In the genomic region with DNA sequence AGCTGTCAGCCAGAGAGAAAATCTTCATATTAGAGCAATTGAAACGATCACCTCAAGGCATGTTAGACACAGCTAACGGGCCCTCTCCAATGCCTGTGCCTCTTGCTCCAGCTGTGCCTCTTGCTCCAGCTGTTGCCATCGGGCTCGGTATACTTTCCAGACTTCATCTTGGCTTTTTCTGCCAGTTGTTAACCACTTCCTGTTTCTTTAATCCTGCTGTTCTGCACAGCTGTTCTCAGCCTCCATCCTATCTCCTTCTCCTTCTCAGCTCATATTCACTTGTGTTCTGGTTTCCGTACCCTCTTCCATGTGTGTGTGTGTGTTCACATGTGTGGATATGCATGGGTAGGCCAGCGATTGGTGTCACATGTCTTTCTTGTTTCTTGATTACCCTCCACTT, we compare ENCODE assay signal across 21 mouse cellular contexts. TPM values are rescaled to one million over a fixed set of nuclear protein-coding genes. Genes with fewer than 3 reads are reported as not detected.
A peak's percentile ranks its signal among the peaks of the same experiment; 100 is the strongest.
DNase-seq lines count a peak whose midpoint lies in the region; ATAC-seq and TF ChIP-seq lines count a peak whose summit lies in the region.
"Had no signal": no experiment of that assay in that cellular context is flagged by ENCODE, and none has a peak within 500 bp of the region (broad histone marks: within the 10 kb centered on the region; RNA-seq: fewer than 3 reads in every experiment).

No protein-coding gene starts in this region.

- H3K79me2 ChIP-seq in myocyte (ENCODE audit: control insufficient read depth, insufficient read depth) = no peaks in the 10 kb centered on the region

- H3K36me3 ChIP-seq in lung, postnatal 0 days (ENCODE audit: insufficient read depth, low read length) = no peaks in the 10 kb centered on the region
- H3K36me3 ChIP-seq in embryonic facial prominence, embryonic 14.5 days (ENCODE audit: control insufficient read depth, insufficient read depth, low read length) = no peaks in the 10 kb centered on the region
- no peaks in the 10 kb centered on the region for H3K36me3 ChIP-seq in myocyte (ENCODE audit: control insufficient read depth, insufficient read depth)
- no peaks in the 10 kb centered on the region for H3K36me3 ChIP-seq in forebrain, embryonic 11.5 days (ENCODE audit: control insufficient read depth, insufficient read depth, low read length)
- H3K36me3 ChIP-seq: midbrain, embryonic 13.5 days had no signal

- no peak overlapping the region for H3K4me2 ChIP-seq in lung, postnatal 0 days (replicated peaks; ENCODE audit: low read depth, low read length)
- no peak overlapping the region for H3K4me2 ChIP-seq in embryonic facial prominence, embryonic 14.5 days (ENCODE audit: low read depth, low read length)
- H3K4me2 ChIP-seq in myocyte (ENCODE audit: low read depth) = no peak overlapping the region
- H3K4me2 ChIP-seq in forebrain, embryonic 11.5 days (ENCODE audit: low read depth, low read length, severe bottlenecking) = no peak overlapping the region
- H3K4me2 ChIP-seq: forebrain, embryonic 13.5 days; midbrain, embryonic 13.5 days had no signal

- 0 out of 2 replicates have a peak, but pooled peaks cover 4% of the 10 kb centered on the region for H3K4me1 ChIP-seq in lung, postnatal 0 days (ENCODE audit: insufficient read depth, low read depth, low read length)
- H3K4me1 ChIP-seq in embryonic facial prominence, embryonic 14.5 days (ENCODE audit: control insufficient read depth, insufficient read depth, low read length) = peaks cover 6% of the 10 kb centered on the region
- H3K4me1 ChIP-seq in forebrain, embryonic 11.5 days (replicated peaks; ENCODE audit: control insufficient read depth, insufficient read depth, low read length) = no peaks in the 10 kb centered on the region
- H3K4me1 ChIP-seq: forebrain, embryonic 13.5 days; midbrain, embryonic 13.5 days had no signal

- no peak for TF ChIP-seq EP300 in lung, postnatal 0 days (IDR thresholded peaks at IDR 0.05)

- H3K9me3 ChIP-seq in lung, postnatal 0 days (ENCODE audit: low read length) = no peaks in the 10 kb centered on the region
- no peaks in the 10 kb centered on the region for H3K9me3 ChIP-seq in embryonic facial prominence, embryonic 14.5 days (ENCODE audit: control insufficient read depth, low read length)
- no peaks in the 10 kb centered on the region for H3K9me3 ChIP-seq in forebrain, embryonic 11.5 days (ENCODE audit: control insufficient read depth, low read length)
- H3K9me3 ChIP-seq: forebrain, embryonic 13.5 days; midbrain, embryonic 13.5 days had no signal

- ATAC-seq in lung, postnatal 0 days = peak; percentile 19; the same call in 1 of the 2 replicates
- ATAC-seq in embryonic facial prominence, embryonic 14.5 days (ENCODE audit: low read depth) = peak; percentile 84
- ATAC-seq in forebrain, embryonic 11.5 days (replicated peaks; ENCODE audit: low FRiP score) = no peak
- ATAC-seq: forebrain, embryonic 13.5 days; midbrain, embryonic 13.5 days had no signal

- H3K9ac ChIP-seq in lung, postnatal 0 days (replicated peaks; ENCODE audit: low read depth) = no peak overlapping the region
- no peak overlapping the region for H3K9ac ChIP-seq in embryonic facial prominence, embryonic 14.5 days (ENCODE audit: low read depth, low read length)
- H3K9ac ChIP-seq in forebrain, embryonic 11.5 days (ENCODE audit: low read length) = no peak overlapping the region
- H3K9ac ChIP-seq: forebrain, embryonic 13.5 days; midbrain, embryonic 13.5 days had no signal

- WGBS in lung, postnatal 0 days = 55% methylated on average over 6 of the region's 6 CpGs
- WGBS in embryonic facial prominence, embryonic 14.5 days = 36% methylated on average over 6 of the region's 6 CpGs
- WGBS in forebrain, embryonic 11.5 days = 88% methylated on average over 6 of the region's 6 CpGs

- no peak for TF ChIP-seq POLR2A in myocyte (IDR thresholded peaks at IDR 0.05; ENCODE audit: insufficient read length, low read depth)

- intact Hi-C loops in left cerebral cortex, postnatal 25 days (cut with DNase I) = no loop called here

- DNase-seq in lung, postnatal 0 days (ENCODE audit: low spot score) = peak; percentile 7
- DNase-seq in lung, postnatal 14 days = no peak
- peak; percentile 5 for DNase-seq in MEL-GATA-1-ER (ENCODE audit: extremely low read depth, low read depth)
- no peak for DNase-seq in embryonic facial prominence, embryonic 14.5 days (ENCODE audit: low spot score)
- DNase-seq in left cerebral cortex, postnatal 25 days (ENCODE audit: low spot score in 2 of 2) = no peak
- DNase-seq in forebrain, embryonic 11.5 days (ENCODE audit: low spot score) = no peak
- DNase-seq: adrenal gland, adult 2 months; cerebellum, adult 8-10 months; embryo, embryonic 11 days; heart, postnatal 36 days had no signal

- H3K27me3 ChIP-seq in lung, postnatal 0 days (replicated peaks; ENCODE audit: insufficient read depth, low read length) = no peaks in the 10 kb centered on the region
- no peaks in the 10 kb centered on the region for H3K27me3 ChIP-seq in embryonic facial prominence, embryonic 14.5 days (replicated peaks; ENCODE audit: control insufficient read depth, insufficient read depth, low read length)
- no peaks in the 10 kb centered on the region for H3K27me3 ChIP-seq in myocyte (ENCODE audit: control insufficient read depth, insufficient read depth, insufficient read length)
- H3K27me3 ChIP-seq in forebrain, embryonic 11.5 days (ENCODE audit: control insufficient read depth, insufficient read depth, low read length) = no peaks in the 10 kb centered on the region
- H3K27me3 ChIP-seq: forebrain, embryonic 13.5 days; midbrain, embryonic 13.5 days had no signal

- no peak overlapping the region for H3K4me3 ChIP-seq in lung, postnatal 0 days (ENCODE audit: low read depth, low read length)
- H3K4me3 ChIP-seq in embryonic facial prominence, embryonic 14.5 days (ENCODE audit: low read depth, low read length) = no peak overlapping the region
- no peak overlapping the region for H3K4me3 ChIP-seq in myocyte
- no peak overlapping the region for H3K4me3 ChIP-seq in forebrain, embryonic 11.5 days (ENCODE audit: low read depth, low read length)
- H3K4me3 ChIP-seq: forebrain, embryonic 13.5 days; midbrain, embryonic 13.5 days had no signal

- TF ChIP-seq CTCF in lung, postnatal 0 days (IDR thresholded peaks at IDR 0.05) = no peak

- H3K27ac ChIP-seq in lung, postnatal 0 days (ENCODE audit: low read length) = no peak overlapping the region
- 0 out of 2 replicates have a peak overlapping the region, but pooled peaks have one; percentile 11 for H3K27ac ChIP-seq in embryonic facial prominence, embryonic 14.5 days (replicated peaks; ENCODE audit: low read depth, low read length)
- H3K27ac ChIP-seq in forebrain, embryonic 11.5 days (ENCODE audit: low read depth, low read length) = no peak overlapping the region
- H3K27ac ChIP-seq: forebrain, embryonic 13.5 days; kidney, postnatal 0 days; midbrain, embryonic 13.5 days had no signal

- no peak overlapping the region for H3ac ChIP-seq in myocyte (ENCODE audit: control insufficient read depth, insufficient read length)

TF ChIP-seq in myocyte, 11 proteins besides CTCF, POLR2A, EP300 and RAD21:
- TF ChIP-seq MYOG (IDR thresholded peaks at IDR 0.05; ENCODE audit: control insufficient read depth in 1 of 3, insufficient read depth in 1 of 3, insufficient read length in 2 of 3, low read depth in 2 of 3) (no peak), MYOD1 (IDR thresholded peaks at IDR 0.05; ENCODE audit: control insufficient read depth in 1 of 3, insufficient read length in 2 of 3, low read depth in 2 of 3) (peak in 2 of 3 experiments; percentile 20 to 53)

RNA-seq across cellular contexts. Expression of a gene that starts 41.4 kb away (rescaled TPM):
- polyA plus RNA-seq in lung, postnatal 0 days (2015; fragmentation: Nextera tagmentation; extraction: Ambion mirVana) = 10.2 and 11.3 TPM in 2 replicates
- 11.8 and 12.6 TPM in 2 replicates for polyA plus RNA-seq in embryonic facial prominence, embryonic 14.5 days (2014; fragmentation: Nextera tagmentation; extraction: Ambion mirVana)
- polyA plus RNA-seq in myocyte (2012; fragmentation: generic; extraction: Trizol) = 2.4 TPM
- 1 to 10 TPM; 1.1 to 2.0 TPM for total RNA-seq in left cerebral cortex, postnatal 25 days (2021)
- polyA plus RNA-seq in forebrain, embryonic 11.5 days (2014; fragmentation: Nextera tagmentation; extraction: Ambion mirVana) = 3.1 and 3.8 TPM in 2 replicates

RNA-seq across cellular contexts. Expression of a gene that starts 42.4 kb away (rescaled TPM):
- polyA plus RNA-seq in lung, postnatal 0 days (2015; fragmentation: Nextera tagmentation; extraction: Ambion mirVana) = not detected in 2 replicates
- polyA plus RNA-seq in embryonic facial prominence, embryonic 14.5 days (2014; fragmentation: Nextera tagmentation; extraction: Ambion mirVana) = not detected in 2 replicates
- polyA plus RNA-seq in myocyte (2012; fragmentation: generic; extraction: Trizol) = not detected
- not detected for total RNA-seq in left cerebral cortex, postnatal 25 days (2021)
- not detected in 2 replicates for polyA plus RNA-seq in forebrain, embryonic 11.5 days (2014; fragmentation: Nextera tagmentation; extraction: Ambion mirVana)
- total RNA-seq: adrenal gland, adult 2 months; gastrocnemius, adult 18-20 months; heart, adult 8-10 months; heart, postnatal 36 days; layer of hippocampus, postnatal 14 days; left cerebral cortex, postnatal 36 days had no signal
- polyA plus RNA-seq: adrenal gland, adult 2 months; forebrain, embryonic 13.5 days; kidney, postnatal 0 days; liver, embryonic 16.5 days; midbrain, embryonic 13.5 days; neural tube, embryonic 11.5 days; testis, adult 2 months had no signal

Comparison
In these comparisons a context has a peak if more than half of its experiments do, and no peak if none do; other contexts are left out.
1. DNase-seq: peak in lung, postnatal 0 days (single experiment) and MEL-GATA-1-ER (single experiment); none in lung, postnatal 14 days (single experiment), embryonic facial prominence, embryonic 14.5 days (single experiment), left cerebral cortex, postnatal 25 days (0 of 2) and forebrain, embryonic 11.5 days (single experiment).